Mouse (Mus musculus) induced T-regulatory cell, adult 2 months (primary cell): ENCODE results near the gene Gm11549.

ENCODE experiments used
- DNase-seq: peaks from one replicate; pipeline ENCODE4 v3.0.0-alpha.2; 2012; ENCODE audit warnings: low read depth

The Gm11549 gene

GRCm38 (mm10) chr3:36511491-36511890, 10.1 kb downstream of the Gm11549 start:
- DNase-seq: no peak

DNA sequence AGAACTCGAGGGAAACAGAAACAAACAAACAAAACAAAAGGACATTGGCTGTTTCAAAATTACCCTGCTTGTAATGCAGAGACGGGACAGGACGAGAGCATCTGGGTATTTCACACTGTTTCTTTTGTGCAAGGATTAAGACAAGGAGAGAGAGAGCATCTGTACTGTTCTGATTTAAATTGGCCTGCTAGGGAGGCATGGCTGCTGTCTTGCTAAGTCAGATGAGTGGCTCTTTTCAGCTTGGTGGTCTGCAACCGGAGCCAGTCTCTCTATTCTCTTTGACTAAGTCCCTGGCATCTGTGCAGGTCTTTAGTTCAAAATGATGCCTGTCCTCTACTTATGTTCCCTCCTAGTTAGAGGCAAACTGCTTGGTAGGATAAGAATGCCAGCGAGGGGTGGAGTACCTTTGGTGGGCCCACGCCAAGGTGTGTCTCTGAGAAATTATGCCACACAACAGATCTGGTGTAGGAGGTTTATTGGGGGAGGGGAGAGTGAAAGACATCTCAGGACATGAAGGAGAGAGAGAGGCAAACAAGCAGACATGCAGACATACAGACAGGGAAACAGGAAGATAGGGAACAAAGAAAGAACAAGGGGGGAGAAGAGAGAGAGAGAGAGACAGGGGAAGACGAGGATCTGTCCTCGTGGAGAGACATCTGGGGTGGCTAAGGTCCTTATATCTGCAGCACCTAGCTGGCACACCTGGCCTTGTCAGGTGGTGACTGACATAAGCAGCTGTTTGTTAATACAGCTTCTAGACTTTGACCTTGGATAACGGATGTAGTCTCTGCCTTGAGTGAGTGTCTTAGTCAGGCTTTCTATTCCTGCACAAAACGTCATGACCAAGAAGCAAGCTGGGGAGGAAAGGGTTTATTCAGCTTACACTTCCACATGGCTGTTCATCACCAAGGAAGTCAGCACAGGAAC, 15.5 kb downstream of the Gm11549 start:
- DNase-seq: no peak

DNA sequence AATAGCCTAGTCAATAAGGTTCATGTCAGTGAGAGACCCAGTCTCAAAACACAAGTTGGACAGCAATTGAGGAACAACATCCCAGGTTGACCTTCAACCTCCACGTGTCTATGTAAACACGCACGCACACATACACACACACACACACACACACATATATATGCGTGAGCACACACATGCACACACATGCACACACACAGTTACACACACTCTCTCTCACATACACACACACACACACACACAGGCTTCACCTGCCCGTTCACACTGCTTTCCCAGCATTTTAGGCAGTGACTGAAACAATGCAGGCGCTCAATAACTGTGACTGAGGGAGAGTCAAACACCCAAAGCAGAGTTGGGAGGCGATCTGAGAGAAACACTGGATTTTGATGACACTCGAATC, 16.3 kb downstream of the Gm11549 start:
- DNase-seq: no peak

DNA sequence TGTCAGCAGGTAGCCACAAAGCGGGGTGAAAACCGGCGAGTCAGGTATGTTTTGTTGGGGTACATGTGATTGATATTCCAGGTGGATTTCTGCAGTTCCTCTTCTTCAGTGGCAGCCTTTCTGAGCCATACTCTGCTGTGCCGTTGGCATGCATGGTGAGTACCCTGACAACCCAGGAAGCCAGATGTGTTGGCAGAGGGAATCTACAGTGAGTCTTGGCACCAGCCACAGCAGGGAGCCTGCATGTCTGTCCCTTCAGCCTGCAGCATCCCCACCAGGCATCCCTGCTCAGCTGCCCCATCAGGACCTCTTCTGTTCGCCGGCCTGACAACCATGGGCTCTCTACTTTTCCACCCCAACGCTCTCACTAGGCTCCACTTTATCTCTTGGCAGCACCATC, 20.1 kb downstream of the Gm11549 start:
- no peak for DNase-seq

GRCm38 (mm10) chr3:36500976-36501375, 20.6 kb downstream of the Gm11549 start:
- DNase-seq: no peak

DNA sequence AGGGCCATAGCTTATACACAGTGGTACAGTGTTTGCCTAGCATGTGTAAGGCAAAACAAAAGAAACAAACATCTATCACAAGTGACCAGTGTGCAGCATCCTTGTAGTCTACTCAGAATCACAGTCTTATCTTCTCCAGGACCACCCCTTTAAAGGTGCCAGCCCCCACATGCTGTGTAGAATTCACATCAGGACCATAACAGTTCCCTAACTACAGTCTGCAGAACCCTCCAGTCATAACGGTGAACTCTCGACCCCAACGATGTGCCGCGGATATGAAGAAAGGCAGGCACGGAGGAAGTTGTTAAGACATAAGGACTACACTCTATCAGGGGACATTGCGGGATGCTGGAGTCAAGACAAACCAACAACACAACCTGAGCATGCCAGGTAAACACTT, 22.2 kb downstream of the Gm11549 start:
- DNase-seq: no peak

DNA sequence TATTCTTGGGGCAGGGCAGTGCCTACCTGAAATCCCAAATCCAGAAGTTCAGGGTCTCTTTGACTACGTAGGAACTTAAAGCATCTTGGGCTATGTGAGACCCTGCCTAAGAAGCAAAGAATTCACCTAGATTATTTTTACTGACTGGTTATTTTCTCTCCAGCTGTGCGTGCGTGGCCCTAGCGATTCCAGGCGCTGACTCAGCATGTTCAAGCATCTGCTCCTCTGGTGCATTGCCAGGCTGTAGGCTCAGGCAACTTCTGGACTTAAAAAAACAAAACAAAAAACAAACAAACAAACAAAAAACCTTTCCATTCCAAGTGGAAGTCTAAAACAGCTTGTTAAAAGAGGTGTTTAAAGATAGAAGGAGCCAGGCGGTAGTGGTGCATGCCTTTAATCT, 23.4 kb downstream of the Gm11549 start:
- DNase-seq: no peak

DNA sequence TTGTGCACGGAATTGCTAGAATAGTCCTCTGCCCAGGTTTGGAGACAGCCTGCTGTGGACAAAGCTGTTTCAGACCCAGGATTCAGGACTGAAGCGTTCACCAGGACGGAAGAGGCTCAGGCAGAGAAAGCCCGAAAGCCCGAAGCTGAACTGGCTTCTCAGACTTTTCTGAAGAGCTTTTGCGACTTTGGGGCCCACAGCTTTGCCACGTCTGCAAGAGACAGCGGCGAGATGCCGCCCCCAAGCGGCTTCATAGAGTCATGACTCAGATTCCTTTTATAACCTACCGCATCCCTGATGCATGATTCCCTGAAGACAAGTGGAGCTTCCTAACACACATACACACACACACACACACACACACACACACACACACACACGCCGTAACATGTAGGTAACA, 24.9 kb downstream of the Gm11549 start:
- peak; percentile 66 for DNase-seq

- DNase-seq: no peak
Measured at GRCm38 (mm10) chr3:36496273-36496672, 25.3 kb downstream of the Gm11549 start.

DNA sequence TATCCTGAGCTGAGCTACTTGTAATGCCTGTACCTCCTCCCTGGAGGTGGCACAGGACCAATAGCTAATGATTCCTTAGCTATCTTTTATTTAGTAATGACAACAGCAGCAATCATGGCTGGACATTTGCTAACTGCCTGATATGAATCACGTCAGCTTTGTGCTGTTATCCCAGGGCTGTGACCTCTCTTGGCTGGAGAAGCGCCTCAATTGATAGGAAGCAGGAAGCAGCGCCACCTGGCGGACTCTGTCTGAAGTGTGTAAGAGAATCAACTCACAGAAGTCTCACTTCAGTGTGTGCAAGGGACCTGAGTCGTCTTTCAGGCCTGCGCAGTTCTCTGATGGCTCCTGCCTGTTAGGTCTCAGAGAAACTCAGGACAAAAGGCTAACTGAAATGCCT, 26.2 kb downstream of the Gm11549 start:
- peak; percentile 88 for DNase-seq

GRCm38 (mm10) chr3:36494613-36495012, 27.0 kb downstream of the Gm11549 start:
- DNase-seq: no peak

GRCm38 (mm10) chr3:36493641-36494283, 27.9 kb downstream of the Gm11549 start:
- no peak for DNase-seq

- no peak for DNase-seq
Measured at GRCm38 (mm10) chr3:36492716-36493391, 28.8 kb downstream of the Gm11549 start.

DNA sequence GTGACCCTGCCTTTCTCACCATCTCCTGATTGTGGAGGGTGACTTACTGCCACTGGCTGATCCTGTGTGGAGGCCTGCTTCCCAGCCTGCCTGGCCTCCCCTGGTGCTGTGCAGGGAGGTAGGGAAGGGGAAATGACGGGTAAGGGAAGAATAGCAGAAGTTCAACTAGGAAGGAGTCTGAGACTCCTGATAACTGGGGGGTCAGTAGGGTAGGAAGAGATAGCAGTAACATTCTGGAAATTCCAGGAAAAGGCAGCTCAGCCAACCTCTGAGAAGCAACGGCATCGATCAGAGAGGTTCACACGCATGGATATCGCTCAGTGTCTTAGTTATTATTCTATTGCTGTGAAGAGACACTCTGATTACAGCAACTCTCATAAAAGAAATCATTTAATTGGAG, 30.1 kb downstream of the Gm11549 start:
- DNase-seq: no peak

DNA sequence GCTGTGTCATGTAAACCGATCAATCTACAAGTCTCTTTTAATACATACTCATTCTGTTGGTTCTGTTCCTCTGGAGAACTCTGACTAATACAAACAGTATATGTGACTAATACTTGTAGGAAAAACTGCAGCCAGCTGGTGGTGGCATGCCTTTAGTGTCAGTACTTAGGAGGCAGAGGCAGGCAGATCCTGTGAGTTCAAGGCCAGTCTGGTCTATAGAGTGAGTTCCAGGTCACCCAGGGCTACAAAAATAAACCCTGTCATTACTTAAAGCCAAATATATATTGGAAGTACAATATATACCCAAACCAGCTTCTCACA, 32.1 kb downstream of the Gm11549 start:
- no peak for DNase-seq

DNA sequence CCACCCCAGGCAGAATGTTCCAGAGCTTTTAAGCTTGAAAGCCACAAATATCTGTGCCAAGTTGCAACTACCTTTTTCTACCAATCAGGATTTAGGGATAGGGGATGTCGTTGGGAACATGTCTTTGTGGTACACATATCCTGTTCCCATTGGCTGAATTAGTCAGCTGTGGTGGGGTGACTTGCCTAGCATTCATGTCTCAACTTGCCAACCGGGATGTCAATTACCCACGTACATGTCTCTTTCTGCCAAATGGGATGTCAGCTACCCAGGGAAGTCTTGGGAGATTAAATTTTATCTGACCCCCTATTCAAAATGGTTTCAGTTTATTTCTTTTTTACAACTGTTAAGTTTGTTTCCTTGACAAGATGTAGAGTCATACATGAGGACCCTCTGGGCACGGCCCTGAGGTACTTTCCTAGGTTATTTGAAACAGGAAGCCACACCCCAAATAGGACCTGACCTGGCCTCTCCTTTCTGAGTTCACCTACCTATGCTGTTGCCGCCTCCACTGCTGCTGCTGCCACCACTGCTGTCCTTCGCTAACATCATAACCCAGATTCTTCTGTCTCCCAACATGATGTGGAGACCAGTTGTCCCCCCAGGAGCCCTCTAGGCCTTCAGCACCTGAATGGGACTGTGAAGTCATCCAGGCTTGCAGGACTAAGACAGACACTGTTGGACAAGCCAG, 32.6 kb downstream of the Gm11549 start:
- no peak for DNase-seq

DNA sequence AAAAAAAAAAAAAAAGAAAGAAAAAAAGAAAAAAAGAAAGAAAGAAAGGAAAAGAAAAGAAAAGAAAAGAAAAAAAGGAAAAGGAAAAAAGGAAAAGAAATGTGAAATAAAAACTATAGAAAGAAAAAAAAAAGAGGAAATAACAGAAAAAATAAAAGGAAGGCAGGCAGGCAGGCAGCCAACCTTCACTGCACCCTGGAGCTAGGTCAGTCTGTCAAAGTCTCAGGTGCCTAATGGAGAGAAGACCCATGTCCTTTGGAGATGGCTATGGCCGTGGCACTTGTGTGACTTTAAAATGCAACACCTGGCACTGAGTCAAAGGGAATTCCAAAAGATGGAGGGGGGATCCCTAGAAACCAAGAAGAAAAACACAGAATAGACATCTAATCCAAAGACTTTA, 33.2 kb downstream of the Gm11549 start:
- DNase-seq: no peak

DNA sequence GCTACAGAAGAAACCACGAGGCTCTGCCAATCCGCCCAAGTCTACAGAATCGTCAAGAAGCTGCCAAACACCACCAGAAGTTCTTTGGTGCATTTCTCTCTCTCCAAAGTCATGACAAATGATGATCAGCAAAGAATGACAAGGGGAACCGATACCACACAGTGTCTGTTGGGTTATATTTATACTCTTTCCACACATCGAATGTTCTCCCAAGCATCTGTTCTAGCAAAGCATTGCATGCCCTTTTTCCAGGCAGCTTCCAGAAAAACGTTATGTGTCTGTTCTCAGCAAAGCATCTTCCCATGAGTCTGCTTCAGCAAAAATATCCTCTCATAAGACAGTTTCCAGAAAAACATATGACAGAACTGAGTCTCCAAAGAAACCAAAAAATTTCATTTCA, 34.7 kb downstream of the Gm11549 start:
- DNase-seq: no peak

GRCm38 (mm10) chr3:36486176-36486575, 35.4 kb downstream of the Gm11549 start:
- no peak for DNase-seq

DNA sequence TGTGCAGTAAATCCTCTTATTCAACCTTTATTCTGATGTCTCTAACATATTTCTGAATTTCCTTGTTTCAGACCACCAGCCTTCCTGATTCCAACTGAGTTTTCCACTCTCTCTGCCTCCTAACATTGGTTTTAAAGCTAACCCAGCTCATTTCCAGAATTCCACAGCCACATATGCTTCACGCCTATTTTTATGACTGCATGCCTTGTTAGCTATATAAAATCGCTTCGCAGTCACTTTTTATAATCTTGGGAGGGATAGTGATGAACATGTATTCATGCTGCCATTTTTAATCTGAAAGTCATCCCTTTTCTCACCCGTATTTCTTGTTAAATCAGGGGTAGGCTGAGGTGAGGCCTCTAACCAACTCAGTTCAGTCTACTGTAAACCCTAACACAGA, 37.3 kb downstream of the Gm11549 start:
- no peak for DNase-seq

GRCm38 (mm10) chr3:36482940-36483339, 38.7 kb downstream of the Gm11549 start:
- no peak for DNase-seq

DNA sequence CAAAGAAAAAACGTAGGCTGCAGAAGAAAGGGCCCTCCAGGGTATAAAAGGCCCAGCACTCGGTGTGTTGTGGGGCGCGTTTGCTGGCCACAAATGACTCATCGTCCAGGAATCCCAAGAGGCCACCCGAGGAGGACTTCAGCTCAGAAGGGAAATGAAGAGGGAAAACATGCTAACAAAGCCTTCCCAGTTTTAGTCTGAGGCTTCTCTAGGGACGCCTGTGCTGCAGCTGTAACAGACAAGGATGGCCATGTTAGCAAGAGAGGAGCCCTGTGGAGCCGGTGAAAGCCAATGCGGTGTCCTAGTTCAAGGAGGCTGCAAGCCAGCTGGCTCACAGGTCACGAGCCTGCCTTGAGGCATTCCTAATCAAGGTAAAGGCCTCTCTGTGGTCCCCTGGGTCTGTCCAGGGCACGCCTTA, 39.8 kb downstream of the Gm11549 start:
- DNase-seq: no peak

DNA sequence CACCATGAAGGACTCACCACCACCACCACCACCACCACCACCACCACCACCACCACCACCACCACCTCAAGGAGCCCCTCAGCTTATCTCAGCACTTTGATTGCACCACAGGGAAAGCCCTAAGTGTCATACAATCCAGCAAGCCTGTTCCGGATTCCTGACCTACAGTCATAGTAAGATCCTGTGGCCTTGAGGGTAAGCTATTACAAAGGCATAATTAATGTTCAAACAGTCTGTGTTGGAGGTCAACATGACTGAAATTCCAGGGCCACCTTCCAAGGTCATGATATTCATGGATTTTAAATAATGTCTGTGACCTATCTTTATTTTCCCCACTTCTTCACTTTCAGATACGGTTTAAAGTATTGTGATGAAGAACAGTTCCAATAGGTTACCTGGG, 41.1 kb downstream of the Gm11549 start:
- DNase-seq: no peak
